Mouse (Mus musculus) C2C12 (cell line): ENCODE measurements at regions not wholly inside any gene's neighbourhood (a gene's known extent, or its start where the extent isn't known, plus 50 kb on each side); places are given as distances from the start of the nearest gene placed in this dataset.

Experiments used
- H3K27me3 ChIP-seq: one replicate; pipeline ENCODE4 v1.6.1; 2011; ENCODE audit not compliant: control insufficient read depth, insufficient read depth, insufficient read length
- H3K36me3 ChIP-seq: one replicate; pipeline ENCODE4 v1.6.1; 2011; ENCODE audit not compliant: control insufficient read depth, insufficient read depth
- H3K4me3 ChIP-seq: one replicate; pipeline ENCODE4 v1.5.1; 2011; ENCODE audit warnings: mild to moderate bottlenecking, control low read depth; ENCODE audit not compliant: poor library complexity, insufficient read depth, severe bottlenecking
- H3K79me2 ChIP-seq: one replicate; pipeline ENCODE4 v1.6.1; 2011; ENCODE audit not compliant: control insufficient read depth, insufficient read depth
- H3K79me3 ChIP-seq: one replicate; pipeline ENCODE4 v1.6.1; 2011; ENCODE audit warnings: low read depth, control low read depth
- H3ac ChIP-seq: one replicate; pipeline ENCODE3; 2011; ENCODE audit warnings: low read depth; ENCODE audit not compliant: control insufficient read depth, insufficient read length
- CEBPB ChIP-seq: IDR thresholded peaks from one replicate; pipeline ENCODE4 v1.6.1; 2011; ENCODE audit warnings: low read depth, mild to moderate bottlenecking, control low read depth, moderate library complexity
- CTCF ChIP-seq: IDR thresholded peaks from one replicate; pipeline ENCODE4 v1.5.1; 2011; ENCODE audit not compliant: control insufficient read depth, insufficient read depth, insufficient read length
- FOSL1 ChIP-seq: IDR thresholded peaks from one replicate; pipeline ENCODE4 v1.8.0; 2011; ENCODE audit warnings: mild to moderate bottlenecking, low read length; ENCODE audit not compliant: poor library complexity, insufficient read depth, severe bottlenecking
- MAX ChIP-seq: IDR thresholded peaks from one replicate; pipeline ENCODE4 v1.6.1; 2011; ENCODE audit warnings: mild to moderate bottlenecking, control low read depth
- MYOD1 ChIP-seq: IDR thresholded peaks from one replicate; pipeline ENCODE4 v1.6.1; 2011; ENCODE audit warnings: low read depth; ENCODE audit not compliant: control insufficient read depth, insufficient read length
- MYOG ChIP-seq: IDR thresholded peaks from one replicate; pipeline ENCODE4 v1.6.1; 2011; ENCODE audit not compliant: control insufficient read depth, insufficient read length; ENCODE audit errors: extremely low read depth
- USF1 ChIP-seq: IDR thresholded peaks from one replicate; pipeline ENCODE4 v1.6.1; 2011; ENCODE audit warnings: low read depth, mild to moderate bottlenecking, control low read depth, moderate library complexity

- H3K4me3 ChIP-seq, result no peak overlapping the region
- TF ChIP-seq MYOD1 (no peak), USF1 (no peak), MAX (no peak), CTCF (no peak), MYOG (no peak)
- H3K27me3 ChIP-seq, result no peaks in the 10 kb centered on the region
- H3K36me3 ChIP-seq, result no peaks in the 10 kb centered on the region
- no peaks in the 10 kb centered on the region for H3K79me2 ChIP-seq
- H3K79me3 ChIP-seq, result no peaks in the 10 kb centered on the region
- no peak overlapping the region for H3ac ChIP-seq
These were observed 347.9 kb upstream of the Nudt12 start for GRCm38 (mm10) chr17:59361119-59361518.

GRCm38 (mm10) chr17:59359503-59359902 lies 346.3 kb upstream of the Nudt12 start:
- no peak overlapping the region for H3ac ChIP-seq
- H3K79me2 ChIP-seq, result no peaks in the 10 kb centered on the region
- no peaks in the 10 kb centered on the region for H3K36me3 ChIP-seq
- H3K4me3 ChIP-seq, result no peak overlapping the region
- H3K79me3 ChIP-seq, result no peaks in the 10 kb centered on the region
- TF ChIP-seq CEBPB (no peak), MYOG (no peak), USF1 (no peak), FOSL1 (no peak), MAX (no peak), MYOD1 (no peak), CTCF (no peak)
- no peaks in the 10 kb centered on the region for H3K27me3 ChIP-seq

GRCm38 (mm10) chr17:59345526-59345925 lies 332.4 kb upstream of the Nudt12 start:
- H3K79me3 ChIP-seq, result no peaks in the 10 kb centered on the region
- H3K4me3 ChIP-seq, result no peak overlapping the region
- no peaks in the 10 kb centered on the region for H3K79me2 ChIP-seq
- H3ac ChIP-seq, result no peak overlapping the region
- H3K36me3 ChIP-seq, result no peaks in the 10 kb centered on the region
- no peak for TF ChIP-seq FOSL1
- no peak for TF ChIP-seq MYOG
- TF ChIP-seq MYOD1, result no peak
- no peak for TF ChIP-seq CEBPB
- TF ChIP-seq MAX, result no peak
- TF ChIP-seq CTCF, result no peak
- TF ChIP-seq USF1, result no peak
- H3K27me3 ChIP-seq, result no peaks in the 10 kb centered on the region

DNA sequence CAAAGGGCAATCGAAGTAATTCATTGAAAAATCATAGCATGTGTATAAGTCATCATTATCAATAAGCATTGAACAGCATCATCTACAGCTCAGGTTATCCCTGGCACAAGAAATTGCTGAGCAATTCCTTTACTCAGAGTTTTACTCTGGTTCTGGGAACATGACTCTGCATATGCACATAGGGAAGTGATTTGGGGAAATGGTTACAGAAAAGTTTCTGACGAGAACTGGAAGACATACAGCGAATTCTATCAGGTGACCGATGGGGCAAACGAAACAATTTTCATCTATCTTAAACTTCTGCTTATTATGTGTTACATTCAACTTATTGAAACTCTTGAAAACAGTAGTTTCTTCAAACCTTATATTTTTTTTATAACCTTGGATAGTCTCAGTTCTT lies 284.8 kb upstream of the Nudt12 start:
- Histone ChIP-seq H3K27me3 (no peaks in the 10 kb centered on the region), H3ac (no peak overlapping the region), H3K79me2 (no peaks in the 10 kb centered on the region), H3K36me3 (no peaks in the 10 kb centered on the region), H3K79me3 (no peaks in the 10 kb centered on the region), H3K4me3 (no peak overlapping the region)
- TF ChIP-seq MAX, result no peak
- no peak for TF ChIP-seq MYOD1
- no peak for TF ChIP-seq MYOG
- no peak for TF ChIP-seq CTCF

DNA sequence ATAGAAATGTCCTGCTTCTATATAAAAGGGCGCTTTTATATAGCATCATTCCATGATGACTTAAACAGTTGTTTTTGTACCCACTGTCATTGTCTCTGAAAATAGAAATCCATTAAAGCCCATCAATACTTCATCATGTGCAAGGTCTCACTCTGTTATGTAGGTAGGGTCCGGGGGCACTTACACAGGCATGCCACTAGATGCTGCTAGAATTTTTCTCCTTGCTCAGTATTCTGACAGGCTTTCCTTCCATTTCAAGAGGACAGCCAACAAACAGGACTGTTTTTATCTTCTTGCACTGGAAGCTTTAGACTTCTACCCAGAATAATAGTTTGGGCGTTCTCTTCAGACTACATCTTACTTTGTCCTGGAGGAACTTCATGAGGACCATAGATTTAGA lies 268.2 kb upstream of the Nudt12 start:
- Histone ChIP-seq H3K4me3 (no peak overlapping the region), H3ac (no peak overlapping the region), H3K36me3 (no peaks in the 10 kb centered on the region), H3K79me2 (no peaks in the 10 kb centered on the region), H3K27me3 (no peaks in the 10 kb centered on the region), H3K79me3 (no peaks in the 10 kb centered on the region)
- TF ChIP-seq MYOD1, result no peak
- no peak for TF ChIP-seq FOSL1
- TF ChIP-seq USF1, result no peak
- no peak for TF ChIP-seq MYOG
- no peak for TF ChIP-seq CTCF
- TF ChIP-seq MAX, result no peak
- no peak for TF ChIP-seq CEBPB

GRCm38 (mm10) chr17:59279811-59280210 lies 266.6 kb upstream of the Nudt12 start:
- Histone ChIP-seq H3K79me3 (no peaks in the 10 kb centered on the region), H3K79me2 (no peaks in the 10 kb centered on the region), H3ac (no peak overlapping the region), H3K27me3 (no peaks in the 10 kb centered on the region), H3K36me3 (no peaks in the 10 kb centered on the region), H3K4me3 (no peak overlapping the region)
- TF ChIP-seq MAX (no peak), CEBPB (no peak), FOSL1 (no peak), MYOD1 (no peak), MYOG (no peak), CTCF (no peak), USF1 (no peak)
